Comparison of ENCODE assay signal across 21 mouse cellular contexts in the genomic region with DNA sequence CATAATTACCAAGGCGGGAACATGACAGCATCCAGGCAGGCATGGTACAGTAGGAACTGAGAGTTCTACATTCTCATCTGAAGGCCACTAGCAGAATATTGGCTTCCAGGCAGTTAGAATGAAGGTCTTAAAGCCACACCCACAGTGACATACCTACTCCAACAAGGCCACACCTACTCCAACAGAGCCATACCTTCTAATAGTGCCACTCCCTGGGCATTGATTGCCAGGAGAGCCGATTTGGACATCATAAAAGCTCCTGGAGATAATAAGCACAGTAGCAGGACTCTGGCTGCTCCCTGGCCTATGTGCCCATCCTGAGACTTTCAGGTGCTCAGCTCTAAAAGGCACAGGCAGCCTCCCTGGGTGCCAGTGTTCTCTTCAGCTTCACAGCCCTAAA. TPM values are rescaled to one million over a fixed set of nuclear protein-coding genes. Genes with fewer than 3 reads are reported as not detected.
DNase-seq lines count a peak whose midpoint lies in the region; ATAC-seq lines count a peak whose summit lies in the region.
"Had no signal": no experiment of that assay in that cellular context is flagged by ENCODE, and none has a peak within 500 bp of the region (broad histone marks: within the 10 kb centered on the region; RNA-seq: fewer than 3 reads in every experiment).

No protein-coding gene starts in this region.

- ATAC-seq in forebrain, embryonic 12.5 days (ENCODE audit: low FRiP score): no peak
- ATAC-seq in forebrain, embryonic 15.5 days (replicated peaks): no peak
- no peak for ATAC-seq in midbrain, embryonic 14.5 days (ENCODE audit: low FRiP score, low TSS enrichment)
- no peak for ATAC-seq in midbrain, embryonic 11.5 days (ENCODE audit: low FRiP score)
- 0 out of 2 replicates have a peak, but pooled peaks have one; percentile 10 for ATAC-seq in midbrain, embryonic 15.5 days (replicated peaks)
- peak; percentile 4; the same call in 1 of the 2 replicates for ATAC-seq in neural tube, embryonic 15.5 days (ENCODE audit: low FRiP score)
- ATAC-seq: CD4-positive, CD25-positive, alpha-beta regulatory T cell, adult 4 months had no signal

- H3K27me3 ChIP-seq in forebrain, embryonic 12.5 days: no peaks in the 10 kb centered on the region
- no peaks in the 10 kb centered on the region for H3K27me3 ChIP-seq in forebrain, embryonic 15.5 days
- H3K27me3 ChIP-seq in midbrain, embryonic 14.5 days (ENCODE audit: control insufficient read depth, insufficient read depth, low read length): no peaks in the 10 kb centered on the region
- no peaks in the 10 kb centered on the region for H3K27me3 ChIP-seq in midbrain, embryonic 11.5 days (ENCODE audit: control insufficient read depth, insufficient read depth, low read length)
- no peaks in the 10 kb centered on the region for H3K27me3 ChIP-seq in midbrain, embryonic 15.5 days (replicated peaks)
- H3K27me3 ChIP-seq in neural tube, embryonic 15.5 days (replicated peaks): no peaks in the 10 kb centered on the region
- H3K27me3 ChIP-seq: embryonic facial prominence, embryonic 12.5 days; heart, embryonic 12.5 days had no signal

- DNase-seq in midbrain, embryonic 14.5 days: no peak
- no peak for DNase-seq in midbrain, embryonic 11.5 days (ENCODE audit: low spot score, missing footprints)
- no peak for DNase-seq in ovary, adult 18-20 months (ENCODE audit: low spot score)
- DNase-seq in cerebellum, postnatal 4 days (ENCODE audit: low spot score in 2 of 2): no peak
- DNase-seq: adrenal gland, adult 8-10 months; adrenal gland, postnatal 36 days; B cell, adult 2 months; cerebellum, adult 11 months; cerebellum, adult 8-10 months; cerebellum, postnatal 14 days; gastrocnemius, postnatal 14 days had no signal

- H3K4me2 ChIP-seq in forebrain, embryonic 12.5 days: no peak overlapping the region
- H3K4me2 ChIP-seq in forebrain, embryonic 15.5 days (replicated peaks): no peak overlapping the region
- H3K4me2 ChIP-seq in midbrain, embryonic 14.5 days (ENCODE audit: low read length): no peak overlapping the region
- no peak overlapping the region for H3K4me2 ChIP-seq in midbrain, embryonic 11.5 days
- no peak overlapping the region for H3K4me2 ChIP-seq in midbrain, embryonic 15.5 days
- no peak overlapping the region for H3K4me2 ChIP-seq in neural tube, embryonic 15.5 days
- H3K4me2 ChIP-seq: embryonic facial prominence, embryonic 12.5 days; heart, embryonic 12.5 days had no signal

- no peaks in the 10 kb centered on the region for H3K9me3 ChIP-seq in forebrain, embryonic 12.5 days
- no peaks in the 10 kb centered on the region for H3K9me3 ChIP-seq in forebrain, embryonic 15.5 days
- H3K9me3 ChIP-seq in midbrain, embryonic 14.5 days (ENCODE audit: control insufficient read depth, low read length): no peaks in the 10 kb centered on the region
- no peaks in the 10 kb centered on the region for H3K9me3 ChIP-seq in midbrain, embryonic 11.5 days (ENCODE audit: control insufficient read depth, low read length)
- no peaks in the 10 kb centered on the region for H3K9me3 ChIP-seq in midbrain, embryonic 15.5 days
- no peaks in the 10 kb centered on the region for H3K9me3 ChIP-seq in neural tube, embryonic 15.5 days (replicated peaks)
- H3K9me3 ChIP-seq: embryonic facial prominence, embryonic 12.5 days; G1E; hindbrain, embryonic 10.5 days had no signal

- WGBS in forebrain, embryonic 12.5 days: 83% methylated on average over 2 of the region's 2 CpGs
- 81% methylated on average over 2 of the region's 2 CpGs for WGBS in forebrain, embryonic 15.5 days
- WGBS in midbrain, embryonic 14.5 days: 88% methylated on average over 2 of the region's 2 CpGs
- WGBS in midbrain, embryonic 11.5 days: 89% methylated on average over 2 of the region's 2 CpGs
- 85% methylated on average over 2 of the region's 2 CpGs for WGBS in midbrain, embryonic 15.5 days
- 70% methylated on average over 2 of the region's 2 CpGs for WGBS in neural tube, embryonic 15.5 days

- H3K36me3 ChIP-seq in forebrain, embryonic 12.5 days (replicated peaks): no peaks in the 10 kb centered on the region
- H3K36me3 ChIP-seq in forebrain, embryonic 15.5 days: no peaks in the 10 kb centered on the region
- no peaks in the 10 kb centered on the region for H3K36me3 ChIP-seq in midbrain, embryonic 14.5 days (ENCODE audit: control insufficient read depth, insufficient read depth, low read length)
- H3K36me3 ChIP-seq in midbrain, embryonic 11.5 days (ENCODE audit: control insufficient read depth, insufficient read depth, low read length): no peaks in the 10 kb centered on the region
- H3K36me3 ChIP-seq in midbrain, embryonic 15.5 days (replicated peaks): no peaks in the 10 kb centered on the region
- H3K36me3 ChIP-seq in neural tube, embryonic 15.5 days: no peaks in the 10 kb centered on the region
- H3K36me3 ChIP-seq: embryonic facial prominence, embryonic 12.5 days; G1E; heart, embryonic 12.5 days; hindbrain, embryonic 10.5 days had no signal

- 0 out of 2 replicates have a peak overlapping the region, but pooled peaks have one; percentile 42 for H3K27ac ChIP-seq in forebrain, embryonic 12.5 days
- H3K27ac ChIP-seq in forebrain, embryonic 15.5 days (replicated peaks): no peak overlapping the region
- 0 out of 2 replicates have a peak overlapping the region, but pooled peaks have one; percentile 9 for H3K27ac ChIP-seq in midbrain, embryonic 14.5 days (replicated peaks; ENCODE audit: low read depth, low read length)
- H3K27ac ChIP-seq in midbrain, embryonic 11.5 days (ENCODE audit: low read depth, low read length): no peak overlapping the region
- H3K27ac ChIP-seq in midbrain, embryonic 15.5 days: no peak overlapping the region
- H3K27ac ChIP-seq in neural tube, embryonic 15.5 days (replicated peaks): no peak overlapping the region
- H3K27ac ChIP-seq: embryonic facial prominence, embryonic 12.5 days; hindbrain, embryonic 10.5 days had no signal

- H3K9ac ChIP-seq in forebrain, embryonic 12.5 days: no peak overlapping the region
- H3K9ac ChIP-seq in forebrain, embryonic 15.5 days (replicated peaks): no peak overlapping the region
- no peak overlapping the region for H3K9ac ChIP-seq in midbrain, embryonic 14.5 days (replicated peaks; ENCODE audit: low read length)
- H3K9ac ChIP-seq in midbrain, embryonic 11.5 days (ENCODE audit: low read length): no peak overlapping the region
- H3K9ac ChIP-seq in midbrain, embryonic 15.5 days: no peak overlapping the region
- no peak overlapping the region for H3K9ac ChIP-seq in neural tube, embryonic 15.5 days (replicated peaks)
- H3K9ac ChIP-seq: embryonic facial prominence, embryonic 12.5 days; forebrain, postnatal 0 days; heart, embryonic 12.5 days had no signal

- no peak overlapping the region for H3K4me3 ChIP-seq in forebrain, embryonic 12.5 days (replicated peaks)
- no peak overlapping the region for H3K4me3 ChIP-seq in forebrain, embryonic 15.5 days
- H3K4me3 ChIP-seq in midbrain, embryonic 14.5 days (replicated peaks; ENCODE audit: low read depth, low read length): no peak overlapping the region
- H3K4me3 ChIP-seq in midbrain, embryonic 11.5 days (ENCODE audit: low read depth, low read length): no peak overlapping the region
- H3K4me3 ChIP-seq in midbrain, embryonic 15.5 days: no peak overlapping the region
- H3K4me3 ChIP-seq in neural tube, embryonic 15.5 days (replicated peaks): no peak overlapping the region
- H3K4me3 ChIP-seq: embryonic facial prominence, embryonic 12.5 days; heart, embryonic 12.5 days; hindbrain, embryonic 10.5 days had no signal

- 0 out of 2 replicates have a peak, but pooled peaks cover 3% of the 10 kb centered on the region for H3K4me1 ChIP-seq in forebrain, embryonic 12.5 days
- no peaks in the 10 kb centered on the region for H3K4me1 ChIP-seq in forebrain, embryonic 15.5 days
- H3K4me1 ChIP-seq in midbrain, embryonic 14.5 days (ENCODE audit: control insufficient read depth, insufficient read depth, low read length): no peaks in the 10 kb centered on the region
- no peaks in the 10 kb centered on the region for H3K4me1 ChIP-seq in midbrain, embryonic 11.5 days (ENCODE audit: control insufficient read depth, insufficient read depth, low read length)
- H3K4me1 ChIP-seq in midbrain, embryonic 15.5 days: no peaks in the 10 kb centered on the region
- H3K4me1 ChIP-seq in neural tube, embryonic 15.5 days: peaks cover 4% of the 10 kb centered on the region; the same call in 1 of the 2 replicates
- H3K4me1 ChIP-seq: embryonic facial prominence, embryonic 12.5 days; heart, embryonic 12.5 days; hindbrain, embryonic 10.5 days had no signal

RNA-seq across cellular contexts. Expression of a gene that starts 19.3 kb away (rescaled TPM):
- polyA plus RNA-seq in forebrain, embryonic 12.5 days (2016; fragmentation: Nextera tagmentation; extraction: Ambion mirVana): 48.1 and 49.8 TPM in 2 replicates
- polyA plus RNA-seq in forebrain, embryonic 15.5 days (2015; fragmentation: Nextera tagmentation; extraction: Ambion mirVana): 46.2 and 49.1 TPM in 2 replicates
- 53.1 TPM in 2 replicates for polyA plus RNA-seq in midbrain, embryonic 14.5 days (2014; fragmentation: Nextera tagmentation; extraction: Ambion mirVana)
- 45.3 and 52.6 TPM in 2 replicates for polyA plus RNA-seq in midbrain, embryonic 11.5 days (2014; fragmentation: Nextera tagmentation; extraction: Ambion mirVana)
- polyA plus RNA-seq in midbrain, embryonic 15.5 days (2015; fragmentation: Nextera tagmentation; extraction: Ambion mirVana): 41.5 and 44.4 TPM in 2 replicates
- 31.1 and 33.8 TPM in 2 replicates for polyA plus RNA-seq in neural tube, embryonic 15.5 days (2015; fragmentation: Nextera tagmentation; extraction: Ambion mirVana)

RNA-seq across cellular contexts. Expression of a gene that starts 59.6 kb away (rescaled TPM):
- polyA plus RNA-seq in forebrain, embryonic 12.5 days (2016; fragmentation: Nextera tagmentation; extraction: Ambion mirVana): 21.9 and 23.0 TPM in 2 replicates
- 14.4 and 20.7 TPM in 2 replicates for polyA plus RNA-seq in forebrain, embryonic 15.5 days (2015; fragmentation: Nextera tagmentation; extraction: Ambion mirVana)
- polyA plus RNA-seq in midbrain, embryonic 14.5 days (2014; fragmentation: Nextera tagmentation; extraction: Ambion mirVana): 24.9 and 26.2 TPM in 2 replicates
- 23.8 and 24.2 TPM in 2 replicates for polyA plus RNA-seq in midbrain, embryonic 11.5 days (2014; fragmentation: Nextera tagmentation; extraction: Ambion mirVana)
- polyA plus RNA-seq in midbrain, embryonic 15.5 days (2015; fragmentation: Nextera tagmentation; extraction: Ambion mirVana): 32.0 and 34.3 TPM in 2 replicates
- polyA plus RNA-seq in neural tube, embryonic 15.5 days (2015; fragmentation: Nextera tagmentation; extraction: Ambion mirVana): 44.1 and 44.4 TPM in 2 replicates

Comparison
In these comparisons a context has a peak if more than half of its experiments do, and no peak if none do; other contexts are left out.
1. ATAC-seq: peak in midbrain, embryonic 15.5 days (single experiment) and neural tube, embryonic 15.5 days (single experiment); none in forebrain, embryonic 12.5 days (single experiment), forebrain, embryonic 15.5 days (single experiment), midbrain, embryonic 14.5 days (single experiment) and midbrain, embryonic 11.5 days (single experiment).
2. H3K27ac ChIP-seq: peak in forebrain, embryonic 12.5 days (single experiment) and midbrain, embryonic 14.5 days (single experiment); none in forebrain, embryonic 15.5 days (single experiment), midbrain, embryonic 11.5 days (single experiment), midbrain, embryonic 15.5 days (single experiment) and neural tube, embryonic 15.5 days (single experiment).